Mouse (Mus musculus) midbrain, postnatal 0 days (tissue): ENCODE measurements around the gene Dennd6a. TPM values are rescaled to one million over a fixed set of nuclear protein-coding genes. Genes with fewer than 3 reads are reported as not detected.

Source experiments
- ATAC-seq: fragments of 200-750 bp; cut with Nextera tagmentation; 2 replicates; pipeline ENCODE4 v1.8.0; 2017; ENCODE audit warnings: moderate number of reproducible peaks, mild to moderate bottlenecking, moderate TSS enrichment, moderate library complexity; ENCODE audit not compliant: low FRiP score
- DNase-seq: peaks from one replicate; pipeline ENCODE4 v3.0.0-alpha.2; 2015; ENCODE audit warnings: low spot score
- H3K27ac ChIP-seq: fragments of 300-500 bp; sonication (generic); 2 replicates; pipeline ENCODE4 v1.5.1; 2014; ENCODE audit warnings: low read depth, mild to moderate bottlenecking, low read length, mixed read lengths
- H3K27me3 ChIP-seq: fragments of 300-500 bp; sonication (generic); 2 replicates; pipeline ENCODE4 v1.6.1; 2014; ENCODE audit warnings: low read length, control low read depth, mixed read lengths; ENCODE audit not compliant: insufficient read depth
- H3K36me3 ChIP-seq: fragments of 300-500 bp; sonication (generic); 2 replicates; pipeline ENCODE4 v1.6.1; 2014; ENCODE audit warnings: low read length, control low read depth, mixed read lengths; ENCODE audit not compliant: insufficient read depth
- H3K4me1 ChIP-seq: fragments of 300-500 bp; sonication (generic); 2 replicates; pipeline ENCODE4 v1.6.1; 2014; ENCODE audit warnings: mild to moderate bottlenecking, control low read depth, antibody characterized with exemption, low read length, mixed read lengths; ENCODE audit not compliant: insufficient read depth
- H3K4me2 ChIP-seq: fragments of 300-500 bp; sonication (generic); 2 replicates; pipeline ENCODE4 v1.6.1; 2014; ENCODE audit warnings: low read depth, mild to moderate bottlenecking, low read length, mixed read lengths; ENCODE audit not compliant: poor library complexity, severe bottlenecking
- H3K4me3 ChIP-seq: fragments of 300-500 bp; sonication (generic); 2 replicates; pipeline ENCODE4 v1.5.1; 2014; ENCODE audit warnings: low read depth, mild to moderate bottlenecking, low read length, moderate library complexity
- H3K9ac ChIP-seq: fragments of 300-500 bp; sonication (generic); replicated peaks from 2 replicates; pipeline ENCODE4 v1.6.1; 2014; ENCODE audit warnings: mild to moderate bottlenecking, low read length, moderate library complexity, mixed read lengths; ENCODE audit not compliant: poor library complexity, severe bottlenecking
- H3K9me3 ChIP-seq: fragments of 300-500 bp; sonication (generic); 2 replicates; pipeline ENCODE4 v1.6.1; 2016; ENCODE audit warnings: low read length, control low read depth
- CTCF ChIP-seq: IDR thresholded peaks from 2 replicates; pipeline ENCODE4 v1.5.1; 2016; ENCODE audit warnings: antibody characterized with exemption, mild to moderate bottlenecking
- WGBS: fragments of 180-500 bp; shearing (Covaris S2); extraction: QIAGEN DNeasy Blood & Tissue Kit; methylation state at CpG from one replicate; pipeline ENCODE4 v1.1.7; 2014; 5-methylcytosine and 5-hydroxymethylcytosine counted together
- polyA plus RNA-seq: library from polyadenylated mRNA; unstranded; fragments of >200 nt; fragmentation: Nextera tagmentation; extraction: Ambion mirVana; gene quantifications from 2 replicates; pipeline ENCODE4 v1.2.1, GENCODE M21; 2015
- total RNA-seq: library from RNA; depleted of rRNA; stranded (reverse); fragments of >200 nt; gene quantifications from 2 replicates; pipeline ENCODE4 v1.2.3, GENCODE M21; 2014

Dennd6a gene
- total and polyA plus RNA-seq, 2 experiments from 2014 or later: 9.5 to 26.1 TPM

- no peak for ATAC-seq
- Histone ChIP-seq H3K4me3 (no peak overlapping the region), H3K9ac (no peak overlapping the region)
These were observed 69.5 kb downstream of the Dennd6a start for GRCm38 (mm10) chr14:26643006-26643624.

GRCm38 (mm10) chr14:26645989-26646650 is 72.5 kb downstream of the Dennd6a start:
- H3K4me1 ChIP-seq: peaks cover 4% of the 10 kb centered on the region; the same call in 1 of the 2 replicates
- H3K4me3 ChIP-seq: no peak overlapping the region
- 44% methylated on average over 5 of the region's 5 CpGs for WGBS
- H3K4me2 ChIP-seq: no peak overlapping the region
- no peak overlapping the region for H3K9ac ChIP-seq
- H3K9me3 ChIP-seq: no peaks in the 10 kb centered on the region
- no peak for TF ChIP-seq CTCF
- no peaks in the 10 kb centered on the region for H3K27me3 ChIP-seq
- DNase-seq: peak; percentile 73
- no peak for ATAC-seq
- H3K27ac ChIP-seq: no peak overlapping the region
- peaks cover 8% of the 10 kb centered on the region; the same call in 1 of the 2 replicates for H3K36me3 ChIP-seq

More at GRCm38 (mm10) chr14:26643006-26643624, 69.5 kb downstream of the Dennd6a start:
- Histone ChIP-seq H3K4me2 (no peak overlapping the region), H3K27me3 (no peaks in the 10 kb centered on the region), H3K9me3 (no peaks in the 10 kb centered on the region), H3K27ac (no peak overlapping the region), H3K36me3 (peaks cover 6% of the 10 kb centered on the region; the same call in 1 of the 2 replicates), H3K4me1 (peaks cover 11% of the 10 kb centered on the region)
- WGBS: 67% methylated on average over 3 of the region's 3 CpGs
- TF ChIP-seq CTCF: no peak
- DNase-seq: no peak

- H3K9me3 ChIP-seq: no peaks in the 10 kb centered on the region
- H3K27me3 ChIP-seq: no peaks in the 10 kb centered on the region
- no peak overlapping the region for H3K9ac ChIP-seq
- no peak for ATAC-seq
- no peak overlapping the region for H3K4me2 ChIP-seq
- H3K4me1 ChIP-seq: peaks cover 4% of the 10 kb centered on the region; the same call in 1 of the 2 replicates
- no peak overlapping the region for H3K4me3 ChIP-seq
- peaks cover 8% of the 10 kb centered on the region; the same call in 1 of the 2 replicates for H3K36me3 ChIP-seq
- no peak for DNase-seq
- TF ChIP-seq CTCF: no peak
- H3K27ac ChIP-seq: no peak overlapping the region
- WGBS: 80% methylated on average over 2 of the region's 2 CpGs
These were observed 74.2 kb downstream of the Dennd6a start for GRCm38 (mm10) chr14:26647811-26648210.

- Histone ChIP-seq H3K4me2 (no peak overlapping the region), H3K4me3 (no peak overlapping the region), H3K27ac (no peak overlapping the region), H3K36me3 (peaks cover 23% of the 10 kb centered on the region), H3K4me1 (no peaks in the 10 kb centered on the region), H3K9me3 (no peaks in the 10 kb centered on the region), H3K9ac (no peak overlapping the region), H3K27me3 (no peaks in the 10 kb centered on the region)
- peak; percentile 60 for TF ChIP-seq CTCF
- DNase-seq (peak; percentile 8), ATAC-seq (no peak)
These were observed 78.2 kb downstream of the Dennd6a start for GRCm38 (mm10) chr14:26651901-26652300.

- H3K4me2 ChIP-seq: no peak overlapping the region
- H3K4me1 ChIP-seq: no peaks in the 10 kb centered on the region
- no peak overlapping the region for H3K4me3 ChIP-seq
- DNase-seq (no peak), ATAC-seq (no peak)
- H3K36me3 ChIP-seq: peaks cover 26% of the 10 kb centered on the region
- H3K27me3 ChIP-seq: no peaks in the 10 kb centered on the region
- no peak overlapping the region for H3K9ac ChIP-seq
- no peak for TF ChIP-seq CTCF
- H3K9me3 ChIP-seq: no peaks in the 10 kb centered on the region
- no peak overlapping the region for H3K27ac ChIP-seq
These were observed 84.5 kb downstream of the Dennd6a start for GRCm38 (mm10) chr14:26658178-26658577.

- H3K9me3 ChIP-seq: no peaks in the 10 kb centered on the region
- DNase-seq (no peak), ATAC-seq (no peak)
- H3K27me3 ChIP-seq: no peaks in the 10 kb centered on the region
- H3K4me1 ChIP-seq: no peaks in the 10 kb centered on the region
- H3K4me3 ChIP-seq: no peak overlapping the region
- no peak for TF ChIP-seq CTCF
- WGBS: 97% methylated on average over 1 of the region's 1 CpGs
- no peak overlapping the region for H3K9ac ChIP-seq
- no peak overlapping the region for H3K27ac ChIP-seq
- H3K36me3 ChIP-seq: peaks cover 22% of the 10 kb centered on the region
- no peak overlapping the region for H3K4me2 ChIP-seq
These were observed 86.6 kb downstream of the Dennd6a start for GRCm38 (mm10) chr14:26660233-26660632.
